Mouse (Mus musculus) midbrain, embryonic 15.5 days (tissue): ENCODE measurements around the gene Ear6. TPM values are rescaled to one million over a fixed set of nuclear protein-coding genes. Genes with fewer than 3 reads are reported as not detected.
A peak's percentile ranks its signal among the peaks of the same experiment; 100 is the strongest.
"Not testable (repeated sequence)": the region's sequence is repeated elsewhere in the genome, so short reads cannot be mapped to it uniquely, and the experiment has no call there.

Source experiments
- ATAC-seq: fragments of 200-750 bp; cut with Nextera tagmentation; replicated peaks from 2 replicates; pipeline ENCODE4 v1.8.0; 2017; ENCODE audit warnings: moderate TSS enrichment
- H3K27ac ChIP-seq: fragments of 300-500 bp; sonication (generic); 2 replicates; pipeline ENCODE4 v1.5.1; 2015; ENCODE audit warnings: mild to moderate bottlenecking, inconsistent platforms
- H3K27me3 ChIP-seq: fragments of 300-500 bp; sonication (generic); replicated peaks from 2 replicates; pipeline ENCODE4 v1.6.1; 2015; ENCODE audit warnings: inconsistent platforms
- H3K36me3 ChIP-seq: fragments of 300-500 bp; sonication (generic); replicated peaks from 2 replicates; pipeline ENCODE4 v1.6.1; 2015; ENCODE audit warnings: inconsistent platforms
- H3K4me1 ChIP-seq: fragments of 300-500 bp; sonication (generic); 2 replicates; pipeline ENCODE4 v1.6.1; 2015; ENCODE audit warnings: inconsistent platforms
- H3K4me2 ChIP-seq: fragments of 300-500 bp; sonication (generic); 2 replicates; pipeline ENCODE4 v1.6.1; 2015; ENCODE audit warnings: inconsistent platforms, mild to moderate bottlenecking, moderate library complexity
- H3K4me3 ChIP-seq: fragments of 300-500 bp; sonication (generic); 2 replicates; pipeline ENCODE4 v1.5.1; 2015; ENCODE audit warnings: mild to moderate bottlenecking, inconsistent platforms
- H3K9ac ChIP-seq: fragments of 300-500 bp; sonication (generic); 2 replicates; pipeline ENCODE4 v1.6.1; 2015; ENCODE audit warnings: mild to moderate bottlenecking, inconsistent platforms
- H3K9me3 ChIP-seq: fragments of 300-500 bp; sonication (generic); 2 replicates; pipeline ENCODE4 v1.6.1; 2016; ENCODE audit warnings: inconsistent platforms
- WGBS: fragments of 180-500 bp; shearing (Covaris S2); methylation state at CpG from one replicate; pipeline ENCODE4 v1.1.7; 2015; ENCODE audit warnings: mixed read lengths; 5-methylcytosine and 5-hydroxymethylcytosine counted together
- polyA plus RNA-seq: library from polyadenylated mRNA; unstranded; fragments of >200 nt; fragmentation: Nextera tagmentation; extraction: Ambion mirVana; gene quantifications from 2 replicates; pipeline ENCODE4 v1.2.1, GENCODE M21; 2015

Ear6 gene
- polyA plus RNA-seq: not detected in 2 replicates

GRCm38 (mm10) chr14:51853399-51853798 is at the start of gene Ear6:
Gene Ear6 (plus strand): TSS chr14:51853699.
- Histone ChIP-seq H3K4me2 (no peak within 1 kb of the TSS), H3K27me3 (no peaks in the 10 kb centered on the region), H3K4me1 (no peaks in the 10 kb centered on the region), H3K9ac (no peak within 1 kb of the TSS), H3K36me3 (no peaks in the 10 kb centered on the region), H3K9me3 (no peaks in the 10 kb centered on the region), H3K4me3 (no peak within 1 kb of the TSS), H3K27ac (no peak within 1 kb of the TSS)
- ATAC-seq: no peak

- no peak overlapping the region for H3K27ac ChIP-seq
- H3K4me1 ChIP-seq: no peaks in the 10 kb centered on the region
- WGBS: 76% methylated on average over 1 of the region's 1 CpGs
- no peaks in the 10 kb centered on the region for H3K9me3 ChIP-seq
- H3K9ac ChIP-seq: no peak overlapping the region
- H3K36me3 ChIP-seq: no peaks in the 10 kb centered on the region
- H3K27me3 ChIP-seq: no peaks in the 10 kb centered on the region
- no peak overlapping the region for H3K4me2 ChIP-seq
- no peak overlapping the region for H3K4me3 ChIP-seq
- ATAC-seq: no peak
These were observed 26.9 kb upstream of the Ear6 start for GRCm38 (mm10) chr14:51826625-51827024.

GRCm38 (mm10) chr14:51827842-51828241 is 25.7 kb upstream of the Ear6 start:
- not testable (repeated sequence) for H3K36me3 ChIP-seq, H3K4me1 ChIP-seq, H3K27me3 ChIP-seq, H3K27ac ChIP-seq, H3K4me2 ChIP-seq, H3K4me3 ChIP-seq, H3K9ac ChIP-seq, H3K9me3 ChIP-seq
- peak; percentile 78; the same call in 1 of the 2 replicates for ATAC-seq
- WGBS: 39% methylated on average over 5 of the region's 5 CpGs

- Histone ChIP-seq H3K27ac (no peak overlapping the region), H3K4me2 (no peak overlapping the region), H3K4me1 (no peaks in the 10 kb centered on the region), H3K4me3 (no peak overlapping the region), H3K27me3 (no peaks in the 10 kb centered on the region), H3K9me3 (no peaks in the 10 kb centered on the region), H3K9ac (no peak overlapping the region), H3K36me3 (no peaks in the 10 kb centered on the region)
- ATAC-seq: no peak
- WGBS: 87% methylated on average over 6 of the region's 6 CpGs
These were observed 24.3 kb upstream of the Ear6 start for GRCm38 (mm10) chr14:51829188-51829587.

GRCm38 (mm10) chr14:51838480-51838879 is 15.0 kb upstream of the Ear6 start:
- not testable (repeated sequence) for H3K4me1 ChIP-seq, ATAC-seq, H3K4me2 ChIP-seq, H3K9ac ChIP-seq, H3K27ac ChIP-seq, H3K27me3 ChIP-seq, H3K9me3 ChIP-seq, H3K36me3 ChIP-seq, H3K4me3 ChIP-seq
- WGBS: 35% methylated on average over 2 of the region's 2 CpGs

- Histone ChIP-seq H3K9me3 (no peaks in the 10 kb centered on the region), H3K27ac (no peak overlapping the region), H3K27me3 (no peaks in the 10 kb centered on the region), H3K4me1 (no peaks in the 10 kb centered on the region), H3K4me2 (no peak overlapping the region), H3K9ac (no peak overlapping the region), H3K4me3 (no peak overlapping the region), H3K36me3 (no peaks in the 10 kb centered on the region)
- no peak for ATAC-seq
- 66% methylated on average over 1 of the region's 1 CpGs for WGBS
These were observed 11.2 kb upstream of the Ear6 start for GRCm38 (mm10) chr14:51842250-51842649.

GRCm38 (mm10) chr14:51842781-51843180 is 10.7 kb upstream of the Ear6 start:
- WGBS: 96% methylated on average over 2 of the region's 2 CpGs
- Histone ChIP-seq H3K4me3 (no peak overlapping the region), H3K4me1 (no peaks in the 10 kb centered on the region), H3K4me2 (no peak overlapping the region), H3K9ac (no peak overlapping the region), H3K27me3 (no peaks in the 10 kb centered on the region), H3K9me3 (no peaks in the 10 kb centered on the region), H3K36me3 (no peaks in the 10 kb centered on the region), H3K27ac (no peak overlapping the region)
- ATAC-seq: no peak

- no peak for ATAC-seq
- no peaks in the 10 kb centered on the region for H3K9me3 ChIP-seq
- no peak overlapping the region for H3K9ac ChIP-seq
- H3K4me3 ChIP-seq: no peak overlapping the region
- no peaks in the 10 kb centered on the region for H3K4me1 ChIP-seq
- H3K4me2 ChIP-seq: no peak overlapping the region
- H3K36me3 ChIP-seq: no peaks in the 10 kb centered on the region
- no peak overlapping the region for H3K27ac ChIP-seq
- H3K27me3 ChIP-seq: no peaks in the 10 kb centered on the region
These were observed 9.6 kb upstream of the Ear6 start for GRCm38 (mm10) chr14:51843882-51844281.

- no peak for ATAC-seq
- H3K27me3 ChIP-seq: no peaks in the 10 kb centered on the region
- H3K9me3 ChIP-seq: no peaks in the 10 kb centered on the region
- no peaks in the 10 kb centered on the region for H3K4me1 ChIP-seq
- no peak overlapping the region for H3K9ac ChIP-seq
- no peaks in the 10 kb centered on the region for H3K36me3 ChIP-seq
- WGBS: 73% methylated on average over 3 of the region's 3 CpGs
- no peak overlapping the region for H3K4me2 ChIP-seq
- no peak overlapping the region for H3K4me3 ChIP-seq
- no peak overlapping the region for H3K27ac ChIP-seq
These were observed 6.9 kb upstream of the Ear6 start for GRCm38 (mm10) chr14:51846566-51846965.

- not testable (repeated sequence) for ATAC-seq, H3K27me3 ChIP-seq, H3K9me3 ChIP-seq, H3K4me2 ChIP-seq, H3K4me1 ChIP-seq, H3K4me3 ChIP-seq, H3K27ac ChIP-seq, H3K9ac ChIP-seq, H3K36me3 ChIP-seq
- WGBS: 43% methylated on average over 3 of the region's 3 CpGs
These were observed 2.5 kb upstream of the Ear6 start for GRCm38 (mm10) chr14:51851006-51851405.

- H3K4me3 ChIP-seq, H3K4me1 ChIP-seq, ATAC-seq, H3K27me3 ChIP-seq, H3K4me2 ChIP-seq, H3K9ac ChIP-seq, H3K27ac ChIP-seq, H3K36me3 ChIP-seq, H3K9me3 ChIP-seq: not testable (repeated sequence)
- 87% methylated on average over 7 of the region's 7 CpGs for WGBS
These were observed 1.8 kb downstream of the Ear6 start for GRCm38 (mm10) chr14:51855280-51855679.

- not testable (repeated sequence) for H3K27ac ChIP-seq, H3K36me3 ChIP-seq, H3K27me3 ChIP-seq, H3K9ac ChIP-seq, H3K4me1 ChIP-seq, ATAC-seq, H3K4me3 ChIP-seq, H3K4me2 ChIP-seq, H3K9me3 ChIP-seq
- 12% methylated on average over 1 of the region's 1 CpGs for WGBS
These were observed 10.1 kb downstream of the Ear6 start for GRCm38 (mm10) chr14:51863603-51864002.

GRCm38 (mm10) chr14:51870756-51871155 is 17.3 kb downstream of the Ear6 start:
- no peak overlapping the region for H3K4me3 ChIP-seq
- H3K9me3 ChIP-seq: no peaks in the 10 kb centered on the region
- H3K36me3 ChIP-seq: no peaks in the 10 kb centered on the region
- H3K4me2 ChIP-seq: no peak overlapping the region
- H3K27ac ChIP-seq: no peak overlapping the region
- H3K27me3 ChIP-seq: no peaks in the 10 kb centered on the region
- no peak overlapping the region for H3K9ac ChIP-seq
- 81% methylated on average over 2 of the region's 2 CpGs for whole genome bisulfite sequencing
- H3K4me1 ChIP-seq: no peaks in the 10 kb centered on the region
- ATAC-seq: no peak

- H3K4me2 ChIP-seq: no peak overlapping the region
- no peak overlapping the region for H3K4me3 ChIP-seq
- H3K9ac ChIP-seq: no peak overlapping the region
- H3K9me3 ChIP-seq: no peaks in the 10 kb centered on the region
- WGBS: 75% methylated on average over 9 of the region's 9 CpGs
- H3K27ac ChIP-seq: no peak overlapping the region
- H3K36me3 ChIP-seq: no peaks in the 10 kb centered on the region
- no peaks in the 10 kb centered on the region for H3K27me3 ChIP-seq
- ATAC-seq: no peak
- no peaks in the 10 kb centered on the region for H3K4me1 ChIP-seq
These were observed 18.2 kb downstream of the Ear6 start for GRCm38 (mm10) chr14:51871741-51872140.
